Mouse (Mus musculus) erythroid progenitor cell, adult 5-6 weeks (primary cell): ENCODE measurements around the gene Psme2. TPM values are rescaled to one million over a fixed set of nuclear protein-coding genes. Genes with fewer than 3 reads are reported as not detected.
A peak's percentile ranks its signal among the peaks of the same experiment; 100 is the strongest.

Source experiments
- ATAC-seq: replicated peaks from 2 replicates; pipeline ENCODE4 v1.8.0; 2016; ENCODE audit warnings: moderate number of reproducible peaks, mild to moderate bottlenecking, moderate TSS enrichment, inconsistent platforms; ENCODE audit not compliant: poor library complexity, low FRiP score, severe bottlenecking
- total RNA-seq, 2 experiments: library from RNA; stranded (forward) in 1 of 2; stranded (reverse) in 1 of 2; fragments of 150-400 nt in 1 of 2; fragments of 186-747, 209-891 nt in 1 of 2; gene quantifications; 2 replicates each; pipeline versions ENCODE4 v1.2.3 to v1.2.4; 2015 to 2017; ENCODE audit warnings: low replicate concordance in 2 of 2

Psme2 gene
- total RNA-seq (2015; ENCODE audit: low replicate concordance) (112 and 141 TPM in 2 replicates), total RNA-seq (2017; ENCODE audit: low replicate concordance) (45.1 and 109 TPM in 2 replicates)

DNA sequence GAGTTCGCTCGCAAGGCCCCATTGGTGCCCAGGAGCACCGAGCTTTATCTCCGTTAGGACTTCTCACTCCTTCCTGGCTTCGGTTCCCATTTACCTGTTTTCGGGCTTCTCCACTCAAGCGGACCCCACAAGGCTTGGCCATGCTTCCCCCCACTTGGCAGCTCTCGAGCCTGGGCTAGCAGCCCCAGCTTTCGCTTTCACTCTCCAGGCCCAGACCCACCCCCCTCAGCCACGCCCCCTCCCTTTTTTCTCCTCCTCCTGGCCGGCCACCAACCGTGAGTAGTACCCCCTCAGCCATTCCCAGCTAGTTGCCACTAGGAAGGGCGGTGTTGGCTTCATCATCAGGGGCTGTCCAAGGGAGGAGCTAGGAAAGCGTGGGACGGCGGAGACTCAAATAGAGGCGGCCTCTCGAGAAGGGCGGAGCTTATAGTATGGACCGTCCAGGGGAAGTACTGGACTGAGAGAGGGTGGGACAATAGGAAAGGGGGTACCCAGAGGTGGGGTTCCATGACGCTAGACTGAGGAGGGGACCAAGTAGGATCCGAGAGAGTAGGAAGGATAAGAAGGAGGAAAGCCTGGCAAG lies at the start of gene Psme2:
TSS of gene Psme2 (minus strand) at position 366 of the 583 bp plus-strand sequence.
- ATAC-seq: peak; percentile 79

DNA sequence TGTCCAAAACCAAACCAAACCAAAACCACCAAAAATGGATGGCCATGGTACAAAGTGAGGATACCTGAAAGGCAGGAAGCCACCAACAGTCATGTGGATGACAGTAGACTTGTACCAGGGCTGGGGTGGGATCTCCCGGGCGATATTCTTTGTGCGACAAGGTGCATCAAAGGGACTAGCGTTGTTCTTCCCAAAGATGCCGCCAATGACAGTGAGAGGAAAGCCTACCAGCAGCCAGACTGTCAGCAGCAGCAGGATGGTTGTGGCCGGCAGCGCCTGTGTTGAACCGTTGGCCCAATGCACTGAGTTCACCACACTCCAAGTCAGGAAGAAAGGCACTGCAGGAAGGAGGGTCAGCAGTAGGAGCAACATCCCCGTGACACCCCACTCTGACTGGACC lies 46.9 kb upstream of the Psme2 start, which contains the start of gene Gm49378:
TSS of gene Gm49378 (minus strand) at position 101 of the 400 bp plus-strand sequence.
- ATAC-seq: no peak

DNA sequence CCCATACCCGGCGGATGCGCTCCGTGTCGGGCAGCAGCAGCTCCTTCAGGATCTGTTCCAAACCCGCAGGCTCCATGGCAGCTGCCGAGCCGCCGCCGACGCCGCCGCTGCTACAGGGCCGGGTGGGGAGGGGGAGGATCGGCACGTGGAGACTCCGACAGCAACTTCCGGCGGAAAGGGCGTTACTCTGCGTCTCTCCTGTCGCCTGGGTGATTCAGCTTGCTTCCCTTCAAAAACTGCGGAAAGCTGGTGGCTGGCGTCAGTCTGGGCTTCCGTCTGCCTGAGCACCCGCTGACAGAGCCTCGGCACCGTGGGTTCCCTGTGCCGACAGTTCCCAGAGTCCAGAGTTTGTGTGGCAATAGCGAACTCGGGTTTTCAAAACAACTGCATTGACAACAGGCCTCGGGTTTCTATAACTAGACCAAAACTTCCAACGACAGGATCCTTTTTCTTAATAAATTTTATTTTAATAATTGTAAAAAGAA lies 44.7 kb upstream of the Psme2 start, which contains the start of gene Ipo4:
TSS of gene Ipo4 (minus strand) at position 435 of the 485 bp plus-strand sequence.
- ATAC-seq: peak; percentile 80

DNA sequence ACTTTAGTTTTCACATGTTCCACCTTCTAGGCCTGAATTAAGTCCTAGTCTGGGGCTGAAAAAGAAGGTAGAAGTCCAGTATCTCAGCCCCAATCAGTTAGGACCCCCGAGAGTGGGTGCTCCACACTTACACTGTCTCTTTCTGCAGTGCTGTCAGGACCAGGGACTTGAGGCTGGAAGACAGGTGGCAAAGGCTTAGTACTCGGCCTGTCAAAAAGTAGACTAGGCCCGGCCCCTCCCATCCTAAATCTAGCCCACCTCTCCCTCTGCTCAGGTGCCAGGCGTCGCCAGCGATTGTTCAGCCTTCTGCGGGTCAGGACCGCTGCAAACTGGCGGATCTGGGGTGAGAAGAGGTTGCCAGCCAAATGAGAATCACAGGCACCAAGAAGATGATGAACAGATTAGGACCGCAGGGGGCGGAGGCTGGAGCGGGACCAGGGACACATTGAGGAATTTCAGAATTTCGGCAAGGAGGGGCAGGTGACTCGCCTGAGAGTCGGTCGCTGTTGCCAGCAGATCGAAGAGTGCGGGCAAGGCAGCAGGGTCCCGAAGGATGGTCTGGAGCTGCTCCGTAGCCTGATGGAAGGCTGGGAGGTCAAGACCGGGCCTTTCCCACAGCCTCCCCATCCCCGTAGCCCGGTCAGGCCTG lies 44.1 kb upstream of the Psme2 start:
- ATAC-seq: 0 out of 2 replicates have a peak, but pooled peaks have one; percentile 12

DNA sequence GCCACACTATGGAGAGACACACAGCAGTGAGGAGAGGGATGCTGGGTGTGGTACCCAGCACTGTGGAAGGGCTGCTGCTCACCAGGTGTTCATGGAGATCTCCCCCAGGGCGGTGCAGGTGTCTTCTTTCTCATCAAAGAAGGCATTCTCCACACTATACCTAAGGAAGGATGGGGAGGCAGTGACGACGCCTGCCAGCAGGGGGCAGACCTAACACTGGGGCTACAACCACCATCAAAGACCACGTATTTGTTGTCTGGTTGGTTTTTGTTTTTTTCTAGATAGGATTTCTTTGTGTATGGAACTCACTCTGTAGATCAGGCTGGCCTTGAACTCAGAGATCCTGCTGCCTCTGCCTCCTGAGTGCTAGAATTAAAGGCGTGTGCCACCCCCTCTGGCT lies 38.4 kb upstream of the Psme2 start:
- ATAC-seq: peak; percentile 72

DNA sequence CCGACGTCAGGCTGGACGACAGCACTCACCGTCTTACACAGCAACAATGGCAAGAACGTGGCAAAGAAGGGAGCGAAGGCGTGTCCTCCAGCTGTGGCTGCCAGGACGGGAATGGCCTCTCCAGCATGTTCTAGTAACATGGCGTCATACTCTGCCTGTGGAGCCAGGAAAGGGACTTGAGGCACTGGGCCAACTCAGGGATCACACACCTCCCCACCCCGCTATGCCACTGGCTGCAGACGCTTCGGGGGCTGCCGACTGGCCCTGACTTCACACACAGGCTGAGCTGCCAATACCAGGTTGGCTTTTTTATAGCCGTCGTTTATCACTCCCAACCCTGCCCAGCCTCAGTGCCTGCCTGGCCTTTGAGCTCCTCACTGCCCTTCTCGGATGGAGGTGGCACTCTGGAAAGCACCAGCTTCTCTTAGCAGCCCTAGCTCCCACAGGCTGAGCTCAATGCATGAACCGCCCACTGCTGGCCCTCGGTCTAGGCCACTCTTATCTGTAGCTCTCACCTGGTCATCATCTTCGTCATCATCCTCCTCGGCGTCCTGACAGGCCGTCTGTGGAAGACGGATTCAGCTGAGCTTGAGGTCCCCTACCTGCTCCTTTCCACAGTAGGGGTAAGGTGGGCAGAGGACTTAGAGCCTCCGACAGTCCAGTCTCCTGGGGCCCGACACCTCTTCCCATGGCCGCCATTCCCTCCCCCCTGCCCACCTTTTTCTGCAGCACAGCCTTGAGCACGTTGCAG lies 37.3 kb upstream of the Psme2 start:
- ATAC-seq: peak; percentile 43; the same call in 1 of the 2 replicates

DNA sequence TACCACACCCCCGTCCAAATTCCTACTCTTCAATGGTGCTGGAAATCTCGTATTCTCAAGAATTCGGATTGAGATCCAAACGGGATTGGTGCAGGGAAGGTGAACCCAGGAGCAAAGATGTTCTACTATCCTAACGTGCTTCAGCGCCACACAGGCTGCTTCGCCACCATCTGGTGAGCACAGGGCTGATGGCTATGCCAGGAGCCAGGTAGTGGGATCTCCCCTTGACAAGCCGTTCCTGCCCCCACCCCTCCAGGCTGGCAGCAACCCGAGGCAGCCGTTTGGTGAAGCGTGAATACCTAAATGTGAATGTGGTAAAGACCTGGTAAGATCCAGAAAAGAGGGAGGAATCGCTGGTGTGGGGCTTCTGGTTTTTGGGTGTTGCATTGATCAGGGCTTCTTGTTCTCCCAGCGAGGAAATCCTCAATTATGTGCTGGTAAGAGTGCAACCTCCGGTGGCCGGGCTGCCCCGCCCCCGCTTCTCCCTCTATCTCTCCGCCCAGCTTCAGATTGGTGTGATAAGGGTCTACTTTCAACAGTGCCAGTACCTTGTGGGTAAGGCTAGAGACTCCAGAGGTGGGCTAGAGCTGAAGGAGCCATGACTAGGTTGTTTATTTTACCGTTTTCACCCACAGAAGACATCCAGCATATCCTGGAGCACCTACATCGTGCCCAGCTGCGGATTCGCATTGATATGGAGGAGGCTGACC lies 27.7 kb upstream of the Psme2 start:
- peak; percentile 60 for ATAC-seq

DNA sequence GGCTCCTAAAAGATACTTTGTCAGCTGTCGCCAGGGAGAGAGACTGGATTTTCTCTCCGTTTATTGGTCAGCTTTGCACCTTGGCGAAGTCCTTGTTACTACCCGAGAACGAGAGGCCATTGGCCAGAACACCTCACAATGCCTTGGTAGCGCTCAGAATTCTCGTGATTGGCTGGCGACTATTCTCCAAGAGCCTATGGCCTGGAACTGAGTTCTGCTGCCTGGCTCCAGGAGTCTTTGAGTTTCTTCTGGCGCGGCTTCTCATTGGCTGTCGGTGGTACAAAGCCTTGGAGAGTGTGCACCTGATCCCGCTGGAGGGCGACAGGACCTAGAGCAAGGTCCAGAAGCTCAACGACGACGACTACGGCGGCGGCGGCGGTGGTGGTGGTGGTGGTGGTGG lies 26.9 kb upstream of the Psme2 start, which contains the start of gene Rec8:
TSS of gene Rec8 (plus strand) at position 216 of the 400 bp plus-strand sequence.
- ATAC-seq: peak; percentile 84

DNA sequence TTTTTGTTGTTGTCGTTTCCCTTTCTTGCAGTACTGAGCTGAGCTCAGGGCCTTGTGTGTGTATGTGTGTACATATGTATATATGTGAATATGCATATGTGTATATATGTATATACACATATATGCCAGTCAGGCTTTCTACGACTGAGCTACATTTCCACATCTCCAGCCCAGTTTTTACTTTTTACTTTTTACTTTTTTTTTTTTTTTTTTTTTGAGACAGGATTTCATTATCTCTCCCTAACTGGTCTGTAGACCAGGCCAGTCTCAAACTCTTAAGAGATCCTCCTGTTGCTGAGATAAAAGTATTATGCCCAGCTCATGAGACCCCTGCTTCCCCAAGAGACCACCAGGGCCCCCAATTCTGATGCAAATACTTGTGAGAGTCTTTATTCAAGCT lies 25.9 kb upstream of the Psme2 start:
- ATAC-seq: no peak

DNA sequence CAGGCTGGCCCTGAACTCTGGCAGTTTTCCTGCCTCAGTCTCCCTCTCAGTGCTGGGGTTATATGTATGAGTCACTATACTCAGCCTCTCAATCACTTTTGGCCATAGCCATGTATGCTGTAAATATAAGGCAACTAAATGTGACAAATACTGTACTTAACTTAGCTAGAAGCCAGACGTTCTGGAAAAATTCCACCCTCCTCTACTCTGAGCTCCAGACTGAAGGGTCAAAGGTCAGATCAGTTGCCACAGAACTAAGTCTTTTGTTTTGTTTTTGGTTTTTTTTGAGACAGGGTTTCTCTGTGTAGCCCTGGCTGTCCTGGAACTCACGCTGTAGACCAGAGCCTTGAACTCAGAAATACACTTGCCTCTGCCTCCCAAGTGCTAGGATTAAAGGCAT lies 25.0 kb upstream of the Psme2 start:
- no peak for ATAC-seq

DNA sequence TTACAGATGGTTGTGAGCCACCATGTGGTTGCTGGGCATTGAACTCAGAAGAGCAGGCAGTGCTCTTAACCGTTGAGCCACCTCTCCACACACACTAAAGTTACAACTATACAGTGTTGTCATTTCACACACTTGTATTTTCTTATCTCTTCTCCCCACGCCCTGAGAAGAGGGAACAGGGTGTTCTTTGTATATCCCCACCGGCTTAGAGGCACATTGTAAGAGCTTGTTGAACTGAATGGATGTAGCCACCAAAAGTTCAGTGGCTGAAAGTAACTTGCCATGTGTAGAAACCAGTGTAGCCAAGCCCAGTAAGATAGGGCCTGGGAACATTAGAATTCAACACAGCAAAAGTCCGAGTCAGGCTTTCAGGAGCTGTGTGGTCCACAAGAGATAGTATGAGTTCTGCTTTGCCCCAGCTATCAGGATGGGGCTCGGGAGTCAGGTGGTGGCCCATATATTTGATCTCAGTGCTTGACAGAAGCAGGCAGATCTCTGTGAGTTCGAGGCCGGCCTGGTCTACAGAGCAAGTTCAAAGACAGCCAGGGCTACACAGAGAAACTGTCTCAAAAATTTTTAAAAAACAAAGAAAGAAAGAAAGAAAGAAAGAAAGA lies 23.8 kb upstream of the Psme2 start:
- peak; percentile 46 for ATAC-seq

DNA sequence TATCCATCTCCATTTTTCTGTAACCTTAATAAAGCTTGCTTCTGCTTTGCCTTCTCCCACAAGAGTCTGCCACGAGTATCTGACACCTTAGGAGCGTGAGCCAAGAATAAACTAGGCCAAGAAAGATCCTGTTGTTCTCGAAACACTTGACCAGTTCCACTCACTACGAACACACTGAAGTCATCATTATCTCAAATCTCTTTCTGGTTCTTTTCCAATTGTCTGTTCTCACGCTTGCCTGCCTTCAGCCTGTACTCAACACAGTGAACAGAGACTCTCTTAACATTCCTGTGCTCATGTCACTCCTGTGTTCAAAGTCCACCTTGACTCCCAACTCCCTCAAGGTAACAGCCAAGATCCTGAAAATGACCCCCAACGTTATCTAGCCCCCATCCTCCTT lies 22.4 kb upstream of the Psme2 start:
- ATAC-seq: no peak

DNA sequence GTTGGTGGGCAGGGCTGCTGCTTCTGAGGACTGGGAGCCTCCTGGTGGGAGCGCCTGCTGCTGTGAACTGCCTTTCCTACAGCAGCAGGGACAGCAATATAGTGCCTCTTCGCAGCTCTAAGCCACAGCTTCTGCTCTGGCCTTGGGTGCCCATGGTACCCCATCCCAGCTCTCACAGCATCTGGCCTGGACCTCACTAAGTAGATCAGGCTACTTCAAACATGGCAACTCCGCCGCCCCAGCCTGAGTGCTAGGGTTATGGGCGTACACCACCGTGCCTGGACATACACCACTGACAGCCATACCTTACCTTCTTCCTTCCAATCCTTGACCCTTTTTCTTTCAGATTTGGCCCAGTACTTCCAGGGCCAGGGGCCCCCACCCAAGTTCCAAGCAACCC lies 17.4 kb upstream of the Psme2 start:
- ATAC-seq: no peak

DNA sequence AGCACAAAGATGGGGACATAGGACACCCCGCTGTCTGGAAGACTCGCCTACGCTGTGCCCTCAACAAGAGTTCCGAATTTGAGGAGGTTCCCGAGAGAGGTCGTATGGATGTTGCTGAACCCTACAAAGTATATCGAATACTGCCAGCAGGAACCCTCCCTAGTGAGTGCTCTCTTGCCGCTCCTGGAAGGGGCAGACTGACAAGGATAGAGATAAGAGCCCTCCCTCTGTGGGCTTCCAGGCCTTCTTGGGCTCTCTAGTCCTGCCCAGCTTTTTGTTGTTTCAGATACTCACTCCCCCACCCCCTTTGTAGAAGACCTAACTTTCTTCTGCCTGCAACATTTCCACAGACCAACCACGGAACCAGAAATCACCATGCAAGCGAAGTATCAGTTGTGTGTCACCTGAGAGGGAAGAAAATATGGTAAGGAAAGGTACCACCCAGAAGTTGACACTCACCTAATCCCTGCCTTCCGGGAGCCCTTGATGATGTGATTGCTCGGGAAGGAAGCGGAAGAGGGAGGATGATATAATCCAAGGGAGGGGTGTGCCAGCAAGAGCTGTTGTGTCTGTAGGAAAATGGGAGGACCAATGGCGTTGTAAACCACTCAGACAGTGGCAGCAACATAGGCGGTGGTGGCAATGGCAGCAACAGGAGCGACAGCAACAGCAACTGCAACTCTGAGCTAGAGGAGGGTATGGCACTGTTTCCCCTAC lies 15.0 kb upstream of the Psme2 start:
- 0 out of 2 replicates have a peak, but pooled peaks have one; percentile 27 for ATAC-seq

DNA sequence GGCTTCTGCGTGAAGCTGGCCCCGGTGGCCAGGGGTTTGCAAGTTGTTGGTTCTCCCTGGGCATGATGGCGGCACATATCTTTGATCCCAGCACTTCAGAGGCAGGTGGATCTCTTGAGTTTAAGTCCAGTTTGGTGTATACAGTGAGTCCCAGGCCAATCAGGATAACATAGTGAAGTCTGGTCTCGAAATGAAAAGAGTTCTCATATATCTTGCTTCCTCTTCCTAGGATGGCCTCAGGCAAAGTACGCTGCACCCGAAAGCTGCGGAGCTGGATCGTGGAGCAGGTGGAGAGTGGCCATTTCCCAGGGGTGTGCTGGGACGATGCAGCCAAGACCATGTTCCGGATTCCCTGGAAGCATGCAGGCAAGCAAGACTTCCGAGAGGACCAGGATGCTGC lies 13.9 kb upstream of the Psme2 start:
- no peak for ATAC-seq

DNA sequence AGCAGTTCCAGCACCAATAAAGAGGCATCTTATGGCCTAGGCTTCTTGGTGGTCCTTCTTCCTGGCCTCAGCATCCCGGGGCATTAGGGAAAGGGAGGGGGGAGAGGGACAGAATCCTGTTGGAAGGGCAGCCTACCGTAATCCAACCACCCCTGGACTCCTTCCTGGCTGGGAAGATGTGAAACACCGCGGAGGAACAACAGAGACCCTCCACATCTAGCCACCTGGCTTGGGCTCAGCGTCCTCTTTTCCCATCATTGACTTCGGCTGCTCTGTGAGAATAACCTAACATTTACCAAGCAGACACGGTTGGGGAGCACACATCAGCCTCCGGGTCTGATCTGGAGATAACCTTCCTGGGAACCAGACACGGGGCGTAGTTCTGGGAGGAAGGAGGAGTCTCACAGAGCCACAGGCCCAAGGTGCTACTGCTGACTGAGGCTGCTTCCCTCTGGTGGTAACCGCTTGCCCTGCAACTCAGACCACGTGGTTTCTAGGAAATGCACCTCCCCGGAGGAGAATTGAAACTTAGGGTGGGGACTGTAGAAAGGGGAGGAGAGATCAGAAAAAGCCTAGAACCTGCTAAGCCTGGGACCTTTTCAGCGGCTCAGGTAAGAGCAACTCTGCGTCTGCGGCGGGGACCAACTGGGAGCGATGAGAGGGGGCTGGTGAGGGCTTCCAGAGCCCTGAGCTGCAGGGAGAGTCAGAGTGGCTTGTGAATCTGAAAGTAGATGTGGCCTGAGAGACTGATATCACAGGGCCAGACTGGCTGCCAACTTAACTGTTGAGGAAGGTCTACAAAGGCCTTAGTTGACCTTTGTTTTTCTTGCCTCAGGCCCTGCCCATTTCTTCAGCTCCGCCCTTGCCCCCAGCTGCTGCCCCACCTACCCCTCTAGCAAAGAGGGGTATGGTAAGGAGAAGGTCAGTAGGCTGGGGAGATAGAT lies 13.0 kb upstream of the Psme2 start:
- peak; percentile 89 for ATAC-seq

DNA sequence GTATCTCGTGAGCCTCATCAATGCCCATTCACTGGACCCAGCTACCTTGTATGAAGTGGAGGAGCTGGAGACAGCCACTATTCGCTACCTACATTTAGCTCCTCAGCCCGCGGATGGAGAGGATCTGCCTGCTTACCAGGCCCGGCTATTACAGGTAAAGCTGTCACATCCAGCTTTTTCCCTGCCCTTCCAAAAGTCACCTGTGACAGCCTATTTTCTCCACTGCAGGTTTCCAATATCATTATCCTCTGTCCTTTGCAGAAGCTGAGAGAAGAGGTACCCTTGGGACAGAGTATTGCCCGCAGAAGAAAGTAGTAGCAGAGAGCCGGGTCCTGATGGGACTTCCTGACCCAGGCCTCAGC lies 12.3 kb upstream of the Psme2 start, which contains the start of gene Irf9:
TSS of gene Irf9 (plus strand) at position 301 of the 362 bp plus-strand sequence.
- peak; percentile 11 for ATAC-seq
